Mouse (Mus musculus): Measurements from ENCODE around the gene Tsc1.

DNA sequence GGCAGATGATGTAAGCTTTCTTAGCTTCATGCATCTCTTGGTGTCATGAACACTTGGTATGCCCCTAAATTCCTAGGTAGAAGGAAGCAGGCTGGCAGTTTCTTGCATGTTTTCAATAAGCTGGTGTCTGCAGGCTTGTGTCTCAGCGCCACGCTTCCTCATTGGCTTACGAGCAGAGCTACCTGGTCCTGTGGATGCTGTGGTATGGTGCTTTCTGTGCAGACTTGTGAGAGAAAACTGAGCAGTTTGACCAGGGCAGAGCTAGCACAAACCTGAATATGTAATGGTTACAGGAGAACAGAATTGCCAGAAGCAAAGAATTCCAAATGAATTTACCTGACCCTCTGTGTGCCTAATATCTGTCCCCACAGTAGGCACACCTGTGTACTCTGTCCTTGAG is 2.1 kb downstream of the Tsc1 start:
- TF ChIP-seq CTCF (IDR thresholded peaks at IDR 0.05; ENCODE audit: control insufficient read depth, insufficient read depth, insufficient read length), result no peak
- no peak for TF ChIP-seq USF1 (IDR thresholded peaks at IDR 0.05; ENCODE audit: low read depth)
